Mouse (Mus musculus): ENCODE results near the gene Dgki. TPM values are rescaled to one million over a fixed set of nuclear protein-coding genes. Genes with fewer than 3 reads are reported as not detected.

The Dgki gene
- polyA plus RNA-seq, 1 experiment: not detected

DNA sequence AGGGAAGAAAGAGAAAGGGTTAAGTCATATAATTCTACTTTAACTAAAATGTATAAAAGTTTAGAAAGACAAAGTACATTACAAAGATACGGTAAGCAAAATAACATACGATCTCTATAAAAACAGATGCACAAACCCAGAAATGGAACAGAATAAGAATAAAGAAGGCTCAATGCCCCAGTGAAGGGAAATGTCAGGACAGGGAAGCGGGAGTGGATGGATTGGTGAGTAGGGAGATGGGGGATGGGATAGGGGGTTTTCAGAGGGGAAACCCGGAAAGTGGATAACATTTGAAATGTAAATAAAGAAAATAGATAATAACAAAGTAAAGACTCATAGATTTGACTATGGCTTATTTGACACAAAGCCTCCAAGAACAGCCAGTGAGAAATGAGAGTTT lies 400.1 kb downstream of the Dgki start:
- Histone ChIP-seq H3K4me3 (ENCODE audit: insufficient read depth, low read length) (no peak overlapping the region), H3K27ac (ENCODE audit: insufficient read depth, low read depth, low read length) (no peak overlapping the region), H3K4me1 (ENCODE audit: control insufficient read depth, insufficient read depth, low read length) (no peaks in the 10 kb centered on the region)
- TF ChIP-seq CTCF (IDR thresholded peaks at IDR 0.05; ENCODE audit: low read depth, low read length) (no peak), POLR2A (IDR thresholded peaks at IDR 0.05; ENCODE audit: borderline replicate concordance, low read depth, low read length) (no peak)

DNA sequence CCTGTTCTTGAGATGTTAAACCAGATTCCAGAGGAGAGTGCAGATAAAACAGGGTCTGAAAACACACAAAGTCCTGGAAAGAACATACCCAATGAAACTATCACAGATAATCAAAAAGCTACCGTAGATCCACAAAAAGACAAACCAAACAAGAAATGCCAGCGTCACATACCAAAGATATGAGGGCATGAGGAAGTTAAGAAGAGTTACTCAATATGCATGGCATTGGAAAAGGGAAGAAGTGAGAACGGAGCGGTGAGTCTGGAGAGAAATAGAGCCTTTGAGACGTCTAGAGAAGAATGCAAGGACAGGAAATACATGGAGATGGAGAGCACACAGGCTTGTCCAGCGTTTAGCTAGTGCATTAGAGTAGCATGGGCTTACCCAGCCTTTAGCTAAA lies 401.6 kb downstream of the Dgki start:
- TF ChIP-seq POLR2A (IDR thresholded peaks at IDR 0.05; ENCODE audit: borderline replicate concordance, low read depth, low read length): no peak
- TF ChIP-seq CTCF (IDR thresholded peaks at IDR 0.05; ENCODE audit: low read depth, low read length): no peak
- H3K27ac ChIP-seq (ENCODE audit: insufficient read depth, low read depth, low read length): no peak overlapping the region
- H3K4me3 ChIP-seq (ENCODE audit: insufficient read depth, low read length): no peak overlapping the region
- H3K4me1 ChIP-seq (ENCODE audit: control insufficient read depth, insufficient read depth, low read length): no peaks in the 10 kb centered on the region

DNA sequence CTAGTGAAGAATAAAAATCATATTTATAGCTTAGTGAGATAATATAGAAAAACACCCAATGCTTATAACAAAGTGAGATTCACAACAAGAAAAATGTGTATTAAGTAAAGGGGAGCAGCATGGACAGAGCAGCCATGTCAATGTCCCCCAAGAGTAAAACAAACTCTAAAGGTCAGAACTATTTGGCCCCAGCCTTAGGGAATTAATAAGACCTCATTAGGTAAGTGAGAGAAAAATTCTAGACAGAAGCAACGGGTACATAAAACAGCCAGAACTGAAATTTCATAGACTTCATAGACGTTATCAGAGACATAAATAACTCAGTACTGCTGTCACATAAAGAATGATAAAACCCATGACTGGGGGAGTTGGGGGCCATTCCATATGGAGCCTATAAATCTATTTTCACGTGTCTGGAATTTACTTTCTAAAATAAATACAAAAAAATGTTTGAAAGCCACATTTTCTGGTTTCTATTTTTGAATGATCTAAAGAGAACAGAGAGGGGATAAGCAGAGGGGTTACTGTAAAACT lies 402.3 kb downstream of the Dgki start:
- Histone ChIP-seq H3K4me3 (ENCODE audit: insufficient read depth, low read length) (no peak overlapping the region), H3K27ac (ENCODE audit: insufficient read depth, low read depth, low read length) (no peak overlapping the region), H3K4me1 (ENCODE audit: control insufficient read depth, insufficient read depth, low read length) (no peaks in the 10 kb centered on the region)
- TF ChIP-seq POLR2A (IDR thresholded peaks at IDR 0.05; ENCODE audit: borderline replicate concordance, low read depth, low read length) (no peak), CTCF (IDR thresholded peaks at IDR 0.05; ENCODE audit: low read depth, low read length) (no peak)

DNA sequence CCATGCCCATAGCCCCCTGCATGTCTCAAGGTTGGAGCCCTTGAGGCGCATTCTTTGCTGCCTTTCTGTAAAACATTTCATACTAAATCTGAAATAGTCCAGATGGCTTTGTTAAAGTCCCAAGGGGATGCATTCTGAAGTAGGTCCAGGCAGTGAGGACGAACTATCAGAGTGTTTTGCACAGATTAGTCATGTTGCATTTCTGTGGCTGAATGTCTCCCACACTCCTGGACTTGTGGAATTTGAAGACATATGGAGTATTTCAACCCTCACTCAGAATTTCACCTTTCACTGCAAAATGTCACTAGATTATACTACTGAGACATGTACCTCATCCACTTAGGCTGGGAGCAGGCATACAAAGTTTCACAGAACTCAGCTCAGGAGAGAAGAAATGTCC lies 403.3 kb downstream of the Dgki start:
- no peak overlapping the region for H3K4me3 ChIP-seq (ENCODE audit: insufficient read depth, low read length)
- no peak overlapping the region for H3K27ac ChIP-seq (ENCODE audit: insufficient read depth, low read depth, low read length)
- no peaks in the 10 kb centered on the region for H3K4me1 ChIP-seq (ENCODE audit: control insufficient read depth, insufficient read depth, low read length)
- TF ChIP-seq CTCF (IDR thresholded peaks at IDR 0.05; ENCODE audit: low read depth, low read length): no peak
- no peak for TF ChIP-seq POLR2A (IDR thresholded peaks at IDR 0.05; ENCODE audit: borderline replicate concordance, low read depth, low read length)

DNA sequence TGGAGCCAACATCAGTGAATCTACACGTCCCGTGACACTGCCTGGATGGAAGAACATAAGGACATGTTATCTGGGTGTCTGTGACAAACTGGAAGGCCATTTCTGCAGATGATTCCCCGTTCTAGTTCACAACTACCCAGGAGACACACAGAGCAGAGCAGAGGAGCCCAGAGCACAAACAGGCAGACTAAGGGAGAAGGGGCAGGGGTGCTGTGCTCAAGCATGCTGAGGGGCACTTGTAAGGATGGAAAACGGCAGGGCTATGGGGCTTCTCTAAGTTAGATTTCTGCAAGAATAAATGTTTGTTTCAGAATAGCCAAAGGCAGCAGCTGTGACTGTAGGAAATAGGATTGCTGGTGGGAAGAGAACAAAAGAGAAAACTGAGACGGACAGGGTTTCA lies 408.2 kb downstream of the Dgki start:
- Histone ChIP-seq H3K27ac (ENCODE audit: insufficient read depth, low read depth, low read length) (no peak overlapping the region), H3K4me1 (ENCODE audit: control insufficient read depth, insufficient read depth, low read length) (no peaks in the 10 kb centered on the region), H3K4me3 (ENCODE audit: insufficient read depth, low read length) (no peak overlapping the region)
- TF ChIP-seq POLR2A (IDR thresholded peaks at IDR 0.05; ENCODE audit: borderline replicate concordance, low read depth, low read length): no peak
- TF ChIP-seq CTCF (IDR thresholded peaks at IDR 0.05; ENCODE audit: low read depth, low read length): no peak

DNA sequence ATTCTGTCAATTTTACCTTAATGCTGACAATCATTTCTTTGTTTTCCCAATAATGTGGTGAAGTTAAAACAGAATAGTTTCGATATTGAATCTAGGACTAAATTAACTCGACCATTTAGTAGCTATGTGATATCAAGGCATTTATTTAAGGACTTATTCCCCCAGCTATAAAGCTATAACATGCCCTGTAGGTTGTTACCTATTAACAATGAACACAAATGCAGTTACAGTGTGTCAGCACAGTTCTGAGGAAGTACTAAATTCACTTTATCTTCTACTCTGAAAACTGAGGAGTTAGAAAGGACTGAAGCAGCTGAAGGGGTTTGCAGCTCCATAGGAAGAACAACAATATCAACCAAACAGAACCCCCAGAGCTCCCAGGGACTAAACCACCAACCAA lies 409.2 kb downstream of the Dgki start:
- Histone ChIP-seq H3K4me1 (ENCODE audit: control insufficient read depth, insufficient read depth, low read length) (no peaks in the 10 kb centered on the region), H3K27ac (ENCODE audit: insufficient read depth, low read depth, low read length) (no peak overlapping the region), H3K4me3 (ENCODE audit: insufficient read depth, low read length) (no peak overlapping the region)
- no peak for TF ChIP-seq POLR2A (IDR thresholded peaks at IDR 0.05; ENCODE audit: borderline replicate concordance, low read depth, low read length)
- no peak for TF ChIP-seq CTCF (IDR thresholded peaks at IDR 0.05; ENCODE audit: low read depth, low read length)

DNA sequence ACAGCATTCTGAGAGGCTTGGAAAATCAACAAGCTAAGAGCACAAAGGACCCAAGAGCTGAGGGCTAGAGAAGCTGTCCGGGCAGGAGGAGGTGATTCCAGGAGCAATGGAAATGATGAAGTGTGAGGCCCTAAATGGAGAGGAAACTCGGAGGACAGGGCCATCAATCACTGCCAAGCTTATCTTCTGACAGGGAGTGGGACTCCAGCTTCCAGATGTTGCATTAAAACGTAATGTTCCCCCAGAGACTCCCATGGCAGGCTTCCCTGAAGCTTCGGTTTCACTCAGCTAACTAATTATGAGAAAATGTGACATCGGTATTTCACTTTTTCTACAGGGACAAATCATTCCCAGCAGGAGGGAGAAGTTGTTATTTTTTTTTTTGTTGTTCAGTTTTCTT lies 409.7 kb downstream of the Dgki start:
- H3K4me3 ChIP-seq (ENCODE audit: insufficient read depth, low read length): no peak overlapping the region
- H3K4me1 ChIP-seq (ENCODE audit: control insufficient read depth, insufficient read depth, low read length): no peaks in the 10 kb centered on the region
- TF ChIP-seq CTCF (IDR thresholded peaks at IDR 0.05; ENCODE audit: low read depth, low read length) (no peak), POLR2A (IDR thresholded peaks at IDR 0.05; ENCODE audit: borderline replicate concordance, low read depth, low read length) (no peak)
- no peak overlapping the region for H3K27ac ChIP-seq (ENCODE audit: insufficient read depth, low read depth, low read length)

DNA sequence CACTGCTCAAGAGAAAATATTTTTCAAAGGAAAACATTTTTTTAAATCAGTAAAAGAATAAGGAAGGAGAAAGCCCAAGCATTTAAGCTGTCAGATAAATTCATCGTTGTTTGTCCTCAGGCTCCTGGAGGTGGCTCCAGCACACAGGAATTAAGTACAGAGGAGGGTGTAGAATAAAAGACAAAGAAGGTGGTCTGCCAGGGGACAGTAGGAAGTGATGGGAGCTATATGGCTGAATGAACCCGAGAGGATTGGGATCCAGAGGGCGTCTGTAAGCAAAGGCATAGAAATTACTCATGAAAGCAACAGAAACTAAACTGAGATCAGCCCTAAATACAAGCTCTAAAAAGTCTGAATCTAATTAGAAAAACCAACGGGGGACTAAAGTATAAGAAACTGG lies 418.7 kb downstream of the Dgki start:
- Histone ChIP-seq H3K4me1 (ENCODE audit: control insufficient read depth, insufficient read depth, low read length) (no peaks in the 10 kb centered on the region), H3K4me3 (ENCODE audit: insufficient read depth, low read length) (no peak overlapping the region), H3K27ac (ENCODE audit: insufficient read depth, low read depth, low read length) (no peak overlapping the region)
- TF ChIP-seq CTCF (IDR thresholded peaks at IDR 0.05; ENCODE audit: low read depth, low read length) (no peak), POLR2A (IDR thresholded peaks at IDR 0.05; ENCODE audit: borderline replicate concordance, low read depth, low read length) (no peak)

DNA sequence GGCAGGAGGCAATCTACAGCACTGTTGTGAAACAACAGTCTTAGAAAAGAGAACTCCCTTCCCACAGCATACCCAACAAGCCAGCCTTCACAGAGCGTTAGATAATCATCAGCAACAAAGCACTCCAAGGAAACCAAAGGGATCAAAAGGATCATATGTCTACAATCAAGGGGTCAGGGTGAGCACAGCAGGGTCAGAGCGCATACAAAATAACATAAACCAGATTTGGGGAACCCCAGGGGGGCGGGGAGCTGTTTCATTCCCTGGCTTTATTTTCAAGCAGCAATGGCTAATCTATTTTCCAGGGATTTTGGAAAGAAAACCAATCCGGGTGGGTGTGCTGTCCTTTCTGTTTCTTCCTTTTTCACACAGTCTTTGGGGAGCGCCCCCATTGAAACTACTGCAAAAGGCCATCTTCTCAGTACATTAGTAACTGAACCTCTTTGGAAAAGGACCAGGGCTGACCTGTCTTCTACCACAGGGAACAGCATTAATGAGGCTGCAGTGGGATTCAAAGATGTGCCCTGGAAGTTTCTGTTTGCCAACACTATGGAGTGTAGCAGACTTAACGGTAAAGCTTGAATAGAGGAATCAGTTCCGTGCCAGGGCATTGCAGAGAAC lies 419.2 kb downstream of the Dgki start:
- H3K27ac ChIP-seq (ENCODE audit: insufficient read depth, low read depth, low read length): no peak overlapping the region
- no peaks in the 10 kb centered on the region for H3K4me1 ChIP-seq (ENCODE audit: control insufficient read depth, insufficient read depth, low read length)
- TF ChIP-seq CTCF (IDR thresholded peaks at IDR 0.05; ENCODE audit: low read depth, low read length) (no peak), POLR2A (IDR thresholded peaks at IDR 0.05; ENCODE audit: borderline replicate concordance, low read depth, low read length) (no peak)
- no peak overlapping the region for H3K4me3 ChIP-seq (ENCODE audit: insufficient read depth, low read length)

DNA sequence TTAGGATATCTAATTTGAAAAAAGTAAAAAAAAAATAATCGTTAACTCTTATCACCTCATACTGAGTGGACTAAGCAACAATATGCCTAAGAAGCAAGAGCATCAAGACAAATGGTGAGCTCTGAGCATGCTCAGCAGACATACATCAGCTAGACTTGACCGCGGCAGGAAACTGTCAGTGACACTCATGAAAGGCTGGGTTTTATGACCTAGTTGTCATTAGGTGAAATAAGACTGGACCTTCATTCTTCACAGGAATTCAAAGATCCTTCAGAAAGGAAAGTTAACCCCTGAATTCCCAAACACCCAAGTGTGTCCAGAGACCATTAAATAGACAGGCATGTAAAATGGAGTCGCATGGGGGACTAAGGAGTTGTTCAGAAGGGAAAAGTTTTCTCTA lies 422.6 kb downstream of the Dgki start:
- no peak for TF ChIP-seq CTCF (IDR thresholded peaks at IDR 0.05; ENCODE audit: low read depth, low read length)
- Histone ChIP-seq H3K27ac (ENCODE audit: insufficient read depth, low read depth, low read length) (no peak overlapping the region), H3K4me1 (ENCODE audit: control insufficient read depth, insufficient read depth, low read length) (no peaks in the 10 kb centered on the region), H3K4me3 (ENCODE audit: insufficient read depth, low read length) (no peak overlapping the region)

DNA sequence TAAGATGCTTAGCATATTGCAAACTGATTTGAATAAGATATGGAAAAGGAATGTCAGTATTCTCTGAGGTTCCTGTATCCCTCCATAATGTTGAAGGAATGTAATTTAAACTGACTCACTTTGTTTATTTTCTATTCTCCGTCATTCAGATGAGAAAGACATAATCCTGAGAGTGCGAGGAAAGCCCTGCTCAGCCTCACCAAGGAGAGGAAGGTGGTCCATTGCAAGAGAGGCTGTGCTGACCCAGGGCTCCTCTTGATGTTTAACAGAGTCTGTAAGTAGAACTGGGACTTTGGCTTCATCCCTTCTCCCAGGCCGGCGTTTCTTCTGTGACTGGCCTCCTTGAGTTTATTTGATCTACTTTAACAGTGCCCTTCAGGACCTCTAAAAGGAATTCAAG lies 423.6 kb downstream of the Dgki start:
- no peak overlapping the region for H3K4me3 ChIP-seq (ENCODE audit: insufficient read depth, low read length)
- TF ChIP-seq POLR2A (IDR thresholded peaks at IDR 0.05; ENCODE audit: borderline replicate concordance, low read depth, low read length) (no peak), CTCF (IDR thresholded peaks at IDR 0.05; ENCODE audit: low read depth, low read length) (no peak)
- H3K27ac ChIP-seq (ENCODE audit: insufficient read depth, low read depth, low read length): no peak overlapping the region
- H3K4me1 ChIP-seq (ENCODE audit: control insufficient read depth, insufficient read depth, low read length): no peaks in the 10 kb centered on the region
